Mouse (Mus musculus) MEL-GATA-1-ER (cell line): ENCODE measurements around the gene Thbs4.
A peak's percentile ranks its signal among the peaks of the same experiment; 100 is the strongest.

ENCODE experiments used
- DNase-seq: peaks from one replicate; pipeline ENCODE4 v3.0.0-alpha.2; 2012; ENCODE audit warnings: low read depth; ENCODE audit errors: extremely low read depth

Gene Thbs4

GRCm38 (mm10) chr13:92760519-92760918, 34.1 kb downstream of the Thbs4 start:
- no peak for DNase-seq

GRCm38 (mm10) chr13:92759096-92759495, 35.5 kb downstream of the Thbs4 start:
- no peak for DNase-seq

GRCm38 (mm10) chr13:92757972-92758585, 36.5 kb downstream of the Thbs4 start:
- DNase-seq, result no peak

- DNase-seq, result no peak
Observed at GRCm38 (mm10) chr13:92755036-92755435, 39.6 kb downstream of the Thbs4 start.

- no peak for DNase-seq
Observed at GRCm38 (mm10) chr13:92753676-92754075, 40.9 kb downstream of the Thbs4 start.

GRCm38 (mm10) chr13:92751726-92752565, 42.7 kb downstream of the Thbs4 start:
- peak; percentile 65 for DNase-seq

GRCm38 (mm10) chr13:92750976-92751518, 43.6 kb downstream of the Thbs4 start:
- peak; percentile 82 for DNase-seq

- peak; percentile 85 for DNase-seq
Observed at GRCm38 (mm10) chr13:92743337-92743736, 51.3 kb downstream of the Thbs4 start.

- DNase-seq, result peak; percentile 87
Observed at GRCm38 (mm10) chr13:92742886-92743285, 51.7 kb downstream of the Thbs4 start.

GRCm38 (mm10) chr13:92740671-92741270, 53.8 kb downstream of the Thbs4 start:
- peak; percentile 56 for DNase-seq

GRCm38 (mm10) chr13:92739858-92740257, 54.8 kb downstream of the Thbs4 start:
- no peak for DNase-seq

GRCm38 (mm10) chr13:92738821-92739220, 55.8 kb downstream of the Thbs4 start:
- no peak for DNase-seq

- no peak for DNase-seq
Observed at GRCm38 (mm10) chr13:92736516-92737300, 57.9 kb downstream of the Thbs4 start.

GRCm38 (mm10) chr13:92735693-92736092, 58.9 kb downstream of the Thbs4 start:
- DNase-seq, result no peak

- no peak for DNase-seq
Observed at GRCm38 (mm10) chr13:92733741-92734140, 60.9 kb downstream of the Thbs4 start.

- DNase-seq, result peak; percentile 33
Observed at GRCm38 (mm10) chr13:92733252-92733651, 61.4 kb downstream of the Thbs4 start.

GRCm38 (mm10) chr13:92732836-92733235, 61.8 kb downstream of the Thbs4 start:
- DNase-seq, result no peak

- no peak for DNase-seq
Observed at GRCm38 (mm10) chr13:92731811-92732210, 62.8 kb downstream of the Thbs4 start.

- DNase-seq, result no peak
Observed at GRCm38 (mm10) chr13:92729811-92730210, 64.8 kb downstream of the Thbs4 start.

- DNase-seq, result no peak
Observed at GRCm38 (mm10) chr13:92722389-92722788, 72.2 kb downstream of the Thbs4 start.

GRCm38 (mm10) chr13:92721006-92721405, 73.6 kb downstream of the Thbs4 start:
- no peak for DNase-seq
